Mouse (Mus musculus) cerebellum, postnatal 14 days (tissue): ENCODE measurements around the gene Vat1l.

Source experiments
- DNase-seq, 2 experiments: peaks; one replicate each; pipeline ENCODE4 v3.0.0; 2021; ENCODE audit warnings: mixed read lengths in 2 of 2

Vat1l gene

DNA sequence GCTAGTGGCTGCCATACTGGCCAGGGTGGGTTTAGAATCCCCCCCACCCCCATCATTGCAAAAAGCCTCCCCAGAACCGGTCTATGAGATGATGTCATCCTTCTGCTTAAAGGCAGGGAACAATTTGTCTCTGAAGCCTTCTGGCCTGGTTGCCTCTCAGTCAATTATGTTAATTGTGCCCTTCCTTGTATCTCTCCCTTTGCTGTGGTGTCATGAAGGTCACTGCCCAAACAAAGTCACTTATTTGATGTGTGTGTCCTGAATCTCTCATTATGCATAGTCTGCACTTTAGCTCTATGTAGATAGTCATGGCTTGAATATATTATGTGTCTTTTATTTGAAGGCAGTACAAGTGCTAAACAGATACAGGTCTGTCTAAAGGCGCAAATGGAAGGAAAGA is 92.8 kb downstream of the Vat1l start:
- no peak for DNase-seq

DNA sequence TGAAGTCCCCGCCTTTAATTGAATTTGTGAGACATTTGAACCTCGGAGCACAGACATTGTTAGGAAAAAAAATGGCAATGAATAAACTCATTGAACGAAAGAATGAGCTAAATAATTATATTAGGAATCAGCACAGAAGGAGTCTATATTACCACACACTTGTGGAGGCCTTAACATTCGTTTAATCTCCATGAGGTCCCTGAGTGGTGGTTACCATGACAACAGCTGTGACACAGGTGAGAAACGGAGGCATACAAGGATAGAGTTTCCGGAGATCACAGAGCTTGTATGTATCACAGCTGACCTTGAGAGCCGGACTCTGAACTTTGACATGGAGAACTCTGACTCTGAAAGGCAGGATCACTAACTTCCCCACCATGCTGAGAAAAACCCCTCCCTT is 94.7 kb downstream of the Vat1l start:
- no peak for DNase-seq

DNA sequence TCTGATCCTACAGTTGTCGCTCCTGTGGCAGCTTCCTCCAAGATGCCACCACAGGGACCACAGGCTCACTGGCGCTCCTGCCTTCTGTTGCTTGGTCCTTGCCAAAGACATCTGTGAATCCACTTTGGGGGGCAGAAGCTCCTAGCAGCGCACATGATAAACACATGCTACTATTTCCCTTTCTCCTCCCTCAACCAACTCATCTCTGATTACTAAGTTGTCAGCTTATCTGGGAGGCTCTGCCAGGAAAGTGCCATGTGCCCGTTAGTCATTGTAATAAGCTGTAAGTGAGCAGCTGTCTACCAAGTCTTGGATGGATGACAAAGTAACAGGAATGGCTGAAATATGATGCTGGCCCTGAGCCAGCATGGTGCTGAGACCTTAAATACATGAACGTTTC is 100.9 kb downstream of the Vat1l start:
- DNase-seq = peak; percentile 69 to 74

GRCm38 (mm10) chr8:114314669-114315325 is 109.4 kb downstream of the Vat1l start:
- DNase-seq = peak in 1 of 2 experiments; percentile 65

DNA sequence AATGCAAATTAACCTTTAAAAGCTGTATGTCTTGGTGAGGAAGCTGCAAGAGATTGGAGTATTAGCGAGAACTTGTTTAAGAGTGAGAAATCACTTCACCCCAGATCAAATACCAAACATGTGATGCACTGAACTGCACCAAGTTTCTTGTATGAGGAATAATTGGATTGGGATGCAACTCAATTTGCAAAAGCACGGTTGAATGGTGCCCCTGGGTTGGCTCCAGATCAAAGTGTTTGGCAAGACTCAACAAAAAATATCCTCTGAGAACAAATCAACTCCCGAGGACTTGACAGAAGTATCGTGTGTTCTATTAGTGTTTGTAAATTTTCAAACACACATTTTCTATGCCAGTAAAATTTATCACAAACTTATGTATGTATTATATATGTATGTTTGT is 112.7 kb downstream of the Vat1l start:
- peak; percentile 68 to 77 for DNase-seq

DNA sequence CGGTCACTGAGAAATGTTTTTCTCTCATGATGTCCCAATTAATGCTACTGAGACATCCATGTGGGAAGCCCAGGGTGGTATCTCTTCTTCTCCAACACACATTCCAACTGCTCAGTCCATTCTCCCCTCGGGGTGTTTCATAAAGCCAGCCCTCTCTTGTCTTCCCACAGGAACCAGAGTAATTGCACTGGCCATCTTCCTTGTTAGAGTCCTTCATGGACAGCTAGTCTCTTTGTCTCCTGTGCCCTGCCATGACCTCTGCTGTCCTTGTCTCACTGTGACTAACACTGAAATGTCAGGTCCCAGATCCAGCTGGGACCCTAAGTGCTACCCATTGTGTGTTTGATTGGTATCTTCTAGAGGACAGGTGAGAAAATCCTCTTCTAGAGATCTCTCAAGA is 116.7 kb downstream of the Vat1l start:
- DNase-seq = no peak

DNA sequence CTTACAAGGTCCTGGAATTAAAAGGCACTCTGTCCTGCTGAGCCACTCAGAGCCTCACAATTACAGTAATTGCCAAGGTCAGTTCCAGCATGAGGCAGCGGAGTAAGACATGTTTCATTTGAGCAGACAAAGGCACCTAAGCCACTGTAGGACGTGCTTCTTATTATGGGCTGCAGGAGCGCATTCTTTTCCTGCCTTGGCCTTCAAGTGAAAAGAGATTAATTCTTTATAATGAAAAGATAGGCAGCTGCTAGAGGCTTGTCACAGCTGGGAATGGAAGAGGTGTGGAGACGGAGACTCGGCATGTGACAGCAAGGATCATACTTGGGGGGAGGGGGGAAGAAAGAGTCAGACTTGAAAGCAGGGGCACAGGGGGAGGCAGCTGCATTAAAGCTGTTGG is 126.5 kb downstream of the Vat1l start:
- no peak for DNase-seq

DNA sequence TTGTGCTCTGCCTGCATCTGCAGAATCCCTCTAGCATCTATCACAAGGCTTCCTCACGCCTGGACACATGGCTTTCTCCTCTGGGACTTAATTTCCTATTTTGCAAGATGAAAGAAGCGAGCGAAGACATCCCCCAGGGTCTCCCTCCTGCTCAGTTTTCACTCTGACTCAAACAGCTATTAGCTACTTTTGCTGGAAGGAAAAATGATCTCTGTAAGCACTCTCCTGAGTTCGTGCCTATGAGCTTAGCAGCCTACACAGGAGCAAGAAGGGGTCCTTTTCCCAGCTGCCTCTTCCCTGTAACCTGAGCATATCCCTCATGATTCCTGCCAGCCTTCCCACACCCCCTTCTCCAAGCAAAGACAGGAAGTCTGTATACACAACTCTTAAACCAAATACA is 127.5 kb downstream of the Vat1l start:
- DNase-seq = no peak

GRCm38 (mm10) chr8:114335721-114336120 is 130.3 kb downstream of the Vat1l start:
- DNase-seq = no peak

- peak; percentile 35 to 38 for DNase-seq
Observed at GRCm38 (mm10) chr8:114342276-114342675, 136.9 kb downstream of the Vat1l start.

DNA sequence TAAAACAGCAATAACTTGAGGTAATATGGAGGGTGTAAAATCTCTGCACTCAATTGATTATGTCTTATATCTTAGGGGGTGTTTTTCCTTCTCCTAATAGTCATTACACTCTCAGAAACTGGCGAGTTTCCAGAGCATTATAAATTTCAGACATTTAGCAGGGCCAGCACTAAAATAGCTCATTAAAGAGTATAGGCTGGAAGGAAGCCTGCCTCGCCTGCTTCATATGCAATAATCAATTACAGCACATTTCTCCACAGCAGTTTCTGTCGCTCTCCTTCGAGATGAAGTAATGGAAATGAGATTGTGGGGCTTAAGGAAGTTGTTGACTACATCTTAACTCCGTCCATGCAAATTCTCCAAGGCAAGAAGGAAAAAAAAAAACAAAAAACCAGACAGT is 139.4 kb downstream of the Vat1l start:
- DNase-seq = no peak

DNA sequence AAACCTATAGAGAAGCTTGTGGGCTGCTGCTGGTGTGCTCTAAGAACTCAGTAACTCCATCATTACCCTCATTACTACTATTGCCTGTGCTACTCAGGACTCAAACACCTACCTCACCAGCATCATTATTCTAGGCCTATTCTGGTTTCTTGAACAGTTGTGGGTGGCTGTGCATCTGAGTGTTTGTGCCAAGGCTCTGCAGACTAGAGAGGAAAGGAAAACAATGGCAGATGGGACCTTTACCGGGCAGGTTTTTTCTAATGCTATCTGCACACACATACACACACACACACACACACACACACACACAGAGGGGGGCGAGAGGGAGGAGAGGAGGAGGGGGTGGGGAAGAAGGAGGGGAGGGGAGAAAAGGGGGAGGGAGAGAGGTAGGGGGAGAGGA is 140.6 kb downstream of the Vat1l start:
- peak in 1 of 2 experiments; percentile 16 for DNase-seq

DNA sequence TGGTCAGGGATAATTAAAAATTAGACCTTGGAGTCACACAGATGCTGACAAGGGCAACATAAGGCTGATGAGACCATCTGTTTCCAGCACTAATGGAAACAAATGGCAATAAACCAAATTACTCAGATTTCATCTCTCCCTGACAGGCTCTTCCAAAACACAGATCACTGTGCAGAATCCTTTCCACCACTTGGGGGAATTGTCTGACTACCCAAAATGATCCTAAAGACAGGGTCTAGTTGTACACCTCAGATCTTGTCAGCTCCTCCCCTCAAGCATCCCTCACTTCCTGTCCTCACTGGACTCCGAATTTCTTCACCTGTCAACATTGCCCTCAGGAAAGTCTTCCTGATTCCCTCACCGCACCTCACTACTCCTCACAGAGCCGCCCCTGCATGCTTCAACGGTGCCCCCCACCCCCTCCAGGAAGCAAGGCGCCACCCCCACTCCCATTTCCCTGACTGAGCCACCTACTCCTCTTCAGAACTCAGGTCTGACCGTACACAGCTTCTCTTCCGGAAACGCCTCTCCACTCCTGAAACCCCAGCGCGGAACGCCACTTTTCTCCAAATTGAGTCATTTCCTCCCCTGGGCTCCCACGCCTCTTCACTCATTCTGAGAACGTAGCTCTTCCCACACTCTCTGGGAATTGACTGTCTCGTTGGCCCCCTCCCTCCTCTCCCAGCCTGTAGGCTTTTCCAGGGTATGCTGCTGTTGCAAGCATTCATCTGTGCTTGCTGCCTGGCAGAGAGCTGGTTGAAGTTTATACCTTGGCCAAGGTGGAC is 146.4 kb downstream of the Vat1l start:
- peak in 1 of 2 experiments; percentile 15 for DNase-seq

DNA sequence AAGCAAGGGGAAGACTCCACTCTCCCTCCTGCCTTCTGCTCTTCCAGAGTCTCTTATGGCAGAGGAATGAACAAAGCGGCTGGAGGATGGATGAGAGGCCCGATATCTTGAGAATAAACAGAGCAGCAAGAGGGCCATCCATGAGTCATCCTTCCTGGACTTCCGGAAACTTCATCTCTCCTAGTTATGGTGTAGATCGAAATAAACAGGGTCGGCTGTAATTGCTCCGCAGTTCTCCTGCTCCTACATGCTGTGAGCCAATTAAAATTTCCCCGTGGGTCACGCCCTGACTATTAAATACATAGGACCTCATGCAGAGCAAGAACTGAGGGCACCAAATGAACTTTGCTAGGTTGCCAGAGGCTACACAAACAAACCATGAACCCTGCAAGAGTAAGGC is 155.1 kb downstream of the Vat1l start:
- DNase-seq = no peak

DNA sequence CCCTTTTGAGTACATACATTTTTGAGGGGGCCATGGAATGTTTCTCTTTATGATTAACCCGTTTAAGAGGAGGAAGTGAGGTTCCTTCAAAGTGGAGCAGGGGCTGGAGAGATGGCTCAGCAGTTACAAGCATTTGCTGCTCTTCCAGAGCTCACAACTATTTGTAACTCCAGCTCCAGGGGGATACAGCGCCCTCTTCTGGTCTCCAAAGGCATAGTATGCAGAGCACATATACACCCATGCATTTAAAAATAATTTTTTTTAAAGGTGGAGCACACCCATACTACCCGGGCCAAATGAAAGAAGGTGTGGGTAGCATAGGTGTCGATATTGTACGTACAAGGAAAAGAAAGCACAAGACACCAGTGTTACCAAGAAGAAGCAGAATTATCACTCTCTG is 157.8 kb downstream of the Vat1l start:
- DNase-seq = peak; percentile 21 to 47

- no peak for DNase-seq
Observed at GRCm38 (mm10) chr8:114363656-114364055, 158.2 kb downstream of the Vat1l start.

GRCm38 (mm10) chr8:114369038-114369976 is 163.9 kb downstream of the Vat1l start:
- DNase-seq = peak; percentile 93 to 96

DNA sequence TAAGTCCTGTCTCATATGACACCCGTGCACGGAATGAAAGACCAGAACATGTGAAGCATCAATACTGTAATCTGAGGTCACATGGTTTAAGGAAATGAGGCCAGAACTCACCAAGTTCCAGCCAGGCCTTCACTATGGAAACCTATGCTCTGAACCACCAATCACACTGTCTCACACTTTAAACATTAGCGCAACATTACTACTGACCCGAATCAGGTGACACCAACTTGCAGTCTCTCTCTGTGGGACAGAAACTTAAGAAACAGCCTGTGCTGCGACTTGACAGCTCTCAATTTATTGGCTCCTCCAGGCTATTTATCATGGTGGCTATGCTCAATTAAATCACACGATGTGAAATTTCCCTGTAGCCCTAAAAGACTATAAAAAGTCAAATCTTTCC is 169.0 kb downstream of the Vat1l start:
- DNase-seq = no peak

DNA sequence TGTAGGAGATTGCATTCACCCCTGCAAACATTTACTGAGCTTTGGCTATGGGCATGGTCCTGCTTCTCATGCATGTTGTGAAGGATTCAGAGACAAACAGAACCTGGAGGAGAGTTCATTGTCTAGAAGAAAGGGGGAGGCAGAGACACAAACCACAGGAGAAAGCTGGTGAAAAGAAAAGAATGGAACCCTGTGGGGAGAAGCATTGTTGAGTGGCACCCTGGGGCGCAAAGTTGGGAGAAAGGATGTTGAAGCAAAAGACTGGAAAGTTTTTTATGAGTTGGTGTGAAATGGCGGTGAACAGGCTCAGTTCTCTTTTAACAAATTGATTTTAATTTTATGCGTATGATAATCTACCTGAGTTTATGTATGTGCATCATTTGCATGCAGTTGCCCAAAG is 178.8 kb downstream of the Vat1l start:
- no peak for DNase-seq

GRCm38 (mm10) chr8:114387494-114387893 is 182.1 kb downstream of the Vat1l start:
- DNase-seq = no peak

DNA sequence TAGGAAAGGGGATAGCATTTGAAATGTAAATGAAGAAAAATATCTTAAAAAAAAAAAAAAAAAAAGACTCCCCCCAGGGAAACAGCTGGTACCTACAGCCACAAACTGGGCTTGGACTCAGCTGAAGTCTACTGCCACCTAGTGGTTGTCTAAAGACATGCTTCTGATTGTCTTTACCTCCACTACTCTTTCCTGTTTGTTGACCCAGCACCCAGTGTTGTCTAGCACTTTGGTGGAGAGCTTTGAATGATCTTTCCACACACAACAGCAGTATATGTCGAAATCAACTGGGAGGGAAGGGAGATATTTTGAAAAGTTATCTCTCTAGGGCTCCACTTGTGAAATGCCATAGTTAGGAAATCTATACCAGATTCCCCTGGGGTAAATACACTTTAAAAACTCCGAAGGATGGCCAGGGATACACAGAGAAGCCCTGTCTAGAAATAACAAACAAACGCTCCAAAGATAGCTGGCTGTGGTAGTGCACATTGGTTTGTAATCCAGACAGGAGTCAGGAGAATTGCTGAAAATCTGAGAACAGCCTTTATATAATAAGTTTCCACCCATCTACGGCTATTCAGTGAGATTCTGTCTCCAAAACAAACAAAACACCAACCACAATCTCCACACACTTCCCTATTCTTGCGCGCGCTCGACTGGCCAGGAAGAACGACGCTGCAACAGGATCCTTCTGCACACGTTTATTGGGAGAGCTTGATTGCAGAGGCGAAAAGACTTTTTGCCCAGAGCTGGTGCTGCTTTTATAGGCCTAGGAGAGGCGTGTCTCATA is 185.2 kb downstream of the Vat1l start:
- no peak for DNase-seq

DNA sequence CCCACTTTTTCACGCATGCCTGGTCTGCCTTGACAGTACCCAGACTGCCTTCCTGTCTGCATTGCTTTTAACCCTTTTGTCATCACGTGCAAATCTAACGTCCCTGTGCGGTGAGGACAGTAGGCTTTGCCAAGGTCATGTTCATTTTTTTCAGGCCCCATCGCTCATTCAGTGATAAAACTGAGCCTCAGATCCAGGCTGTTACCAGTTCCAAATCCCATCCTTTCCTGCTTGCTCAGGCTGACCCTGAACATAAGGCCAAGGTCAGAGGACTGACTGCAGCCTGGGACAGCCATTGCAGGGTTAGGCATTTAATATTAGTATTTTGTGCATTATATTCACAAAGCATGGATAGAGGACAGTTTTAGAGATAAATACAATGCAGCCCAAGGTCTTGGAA is 192.9 kb downstream of the Vat1l start:
- no peak for DNase-seq

- DNase-seq = no peak
Observed at GRCm38 (mm10) chr8:114399273-114399672, 193.9 kb downstream of the Vat1l start.
